Mouse (Mus musculus): ENCODE data around the gene Trpc3. TPM values are rescaled to one million over a fixed set of nuclear protein-coding genes. Genes with fewer than 3 reads are reported as not detected.

Gene Trpc3
- total and polyA plus RNA-seq, 3 experiments = not detected

DNA sequence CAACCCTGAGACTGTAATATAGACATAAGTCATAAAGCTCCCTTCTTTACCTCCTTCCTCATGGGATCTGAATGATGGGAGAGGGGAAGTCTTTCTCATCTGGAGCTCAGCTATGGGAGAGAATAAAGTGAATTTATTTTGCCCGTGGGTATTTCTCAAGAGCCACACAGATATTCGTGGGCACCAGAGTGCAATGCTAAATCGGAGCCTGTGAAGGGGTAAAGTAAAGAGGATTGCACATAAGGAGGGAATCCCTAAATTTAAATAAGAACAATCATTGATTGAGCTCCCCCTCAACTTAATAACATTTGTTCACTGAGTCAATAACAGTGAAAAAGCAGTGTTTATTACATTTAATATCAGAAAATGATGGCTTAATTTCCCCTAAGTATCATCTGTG lies 19.6 kb upstream of the Trpc3 start:
- TF ChIP-seq ZNF384 (IDR thresholded peaks at IDR 0.05; ENCODE audit: low read depth, low read length) (no peak), CTCF (conservative IDR thresholded peaks at IDR 0.05 in 1 of 2, IDR thresholded peaks at IDR 0.05 in 1 of 2; ENCODE audit: low read depth in 2 of 2, low read length in 2 of 2) (no peak), CHD1 (IDR thresholded peaks at IDR 0.05; ENCODE audit: low read depth, low read length) (no peak), MEF2A (IDR thresholded peaks at IDR 0.05; ENCODE audit: borderline replicate concordance, low read depth, low read length) (no peak)
- Histone ChIP-seq H3K9me3 (replicated peaks; ENCODE audit: low read length) (no peaks in the 10 kb centered on the region), H3K27ac (ENCODE audit: insufficient read depth, low read depth) (no peak overlapping the region), H3K9ac (ENCODE audit: insufficient read depth, low read depth) (no peak overlapping the region), H3K4me3 (replicated peaks in 1 of 3; ENCODE audit: low read depth in 2 of 3, low read length in 2 of 3, poor library complexity in 1 of 3) (no peak overlapping the region), H3K79me2 (replicated peaks; ENCODE audit: control insufficient read depth, extremely low read depth, insufficient read depth, poor library complexity, severe bottlenecking) (no peaks in the 10 kb centered on the region), H3K27me3 (replicated peaks) (no peaks in the 10 kb centered on the region), H3K4me1 (ENCODE audit: control insufficient read depth in 1 of 2, insufficient read depth in 2 of 2) (no peaks in the 10 kb centered on the region), H3K36me3 (replicated peaks in 1 of 2; ENCODE audit: control insufficient read depth in 1 of 2, insufficient read depth in 1 of 2, low read length in 1 of 2) (no peaks in the 10 kb centered on the region), H3K4me2 (ENCODE audit: insufficient read depth, low read depth, poor library complexity, severe bottlenecking) (no peak overlapping the region)
- dilution Hi-C loops (cut with MboI; ENCODE audit: extremely low pct_ligation_motif_present, extremely low pct_unique_long_range_greater_than_20kb, low sequenced_read_pairs) (no loop called here), in situ Hi-C loops (cut with MboI; ENCODE audit: low pct_ligation_motif_present, low pct_unique_long_range_greater_than_20kb, low sequenced_read_pairs) (no loop called here)
- no peak for DNase-seq (ENCODE audit: extremely low read depth)

DNA sequence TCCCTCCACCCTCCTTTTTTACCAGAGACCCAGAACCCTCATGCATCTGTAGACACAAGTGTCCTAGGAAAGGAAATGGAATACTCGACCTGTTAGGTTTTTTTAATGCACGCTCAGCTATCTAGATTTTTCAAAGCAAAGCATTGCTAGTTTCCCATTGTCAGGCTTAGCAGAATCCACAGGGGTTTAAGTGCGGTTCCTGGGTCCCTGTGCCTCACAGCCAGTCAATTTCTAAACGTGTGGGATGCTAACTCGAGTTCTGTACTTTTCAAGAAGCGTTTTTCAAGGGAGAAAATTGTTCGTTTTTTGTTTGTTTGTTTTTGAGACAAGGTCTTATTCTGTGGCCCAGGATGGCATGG lies 304 bp upstream of the Trpc3 start:
- no peak overlapping the region for H3K4me3 ChIP-seq (replicated peaks in 1 of 3; ENCODE audit: low read depth in 2 of 3, low read length in 2 of 3, poor library complexity in 1 of 3)
- dilution Hi-C loops (cut with MboI; ENCODE audit: extremely low pct_ligation_motif_present, extremely low pct_unique_long_range_greater_than_20kb, low sequenced_read_pairs) = no loop called here
- no peaks in the 10 kb centered on the region for H3K36me3 ChIP-seq (replicated peaks in 1 of 2; ENCODE audit: control insufficient read depth in 1 of 2, insufficient read depth in 1 of 2, low read length in 1 of 2)
- TF ChIP-seq JUND (conservative IDR thresholded peaks at IDR 0.05; ENCODE audit: low read depth, low read length) (no peak), PAX5 (IDR thresholded peaks at IDR 0.05; ENCODE audit: low read length) (no peak), JUN (IDR thresholded peaks at IDR 0.05; ENCODE audit: insufficient read depth, low read depth, low read length) (no peak), SMC3 (IDR thresholded peaks at IDR 0.05; ENCODE audit: low read depth, low read length) (no peak), ZNF384 (IDR thresholded peaks at IDR 0.05; ENCODE audit: low read depth, low read length) (no peak), HCFC1 (IDR thresholded peaks at IDR 0.05; ENCODE audit: low read depth, low read length) (no peak), SIN3A (IDR thresholded peaks at IDR 0.05; ENCODE audit: low read length) (no peak), ETS1 (conservative IDR thresholded peaks at IDR 0.05; ENCODE audit: low read depth, low read length) (no peak), CHD1 (IDR thresholded peaks at IDR 0.05; ENCODE audit: low read depth, low read length) (no peak), MYC (IDR thresholded peaks at IDR 0.05; ENCODE audit: low read depth, low read length) (no peak), RCOR1 (conservative IDR thresholded peaks at IDR 0.05; ENCODE audit: low read depth, low read length) (no peak), ZKSCAN1 (IDR thresholded peaks at IDR 0.05; ENCODE audit: borderline replicate concordance, low read depth, low read length) (no peak), USF2 (conservative IDR thresholded peaks at IDR 0.05; ENCODE audit: low read depth, low read length) (no peak), BHLHE40 (IDR thresholded peaks at IDR 0.05; ENCODE audit: low read depth, low read length) (no peak), ELF1 (IDR thresholded peaks at IDR 0.05; ENCODE audit: low read depth, low read length) (no peak), MAZ (IDR thresholded peaks at IDR 0.05; ENCODE audit: low read depth, low read length) (no peak)
- H3K79me2 ChIP-seq (replicated peaks; ENCODE audit: control insufficient read depth, extremely low read depth, insufficient read depth, poor library complexity, severe bottlenecking) = no peaks in the 10 kb centered on the region
- H3K27ac ChIP-seq (ENCODE audit: insufficient read depth, low read depth) = no peak overlapping the region
- no peak for DNase-seq (ENCODE audit: extremely low read depth)
- no peaks in the 10 kb centered on the region for H3K4me1 ChIP-seq (ENCODE audit: control insufficient read depth in 1 of 2, insufficient read depth in 2 of 2)
- H3K9me3 ChIP-seq (replicated peaks; ENCODE audit: low read length) = peaks cover 3% of the 10 kb centered on the region
- H3K4me2 ChIP-seq (ENCODE audit: insufficient read depth, low read depth, poor library complexity, severe bottlenecking) = no peak overlapping the region
- in situ Hi-C loops (cut with MboI; ENCODE audit: low pct_ligation_motif_present, low pct_unique_long_range_greater_than_20kb, low sequenced_read_pairs) = no loop called here
- no peak overlapping the region for H3K9ac ChIP-seq (ENCODE audit: insufficient read depth, low read depth)
- H3K27me3 ChIP-seq (replicated peaks) = no peaks in the 10 kb centered on the region

Data from CH12.LX (cell line).